Mouse (Mus musculus) megakaryocyte-erythroid progenitor cell, adult 5-6 weeks (primary cell): ENCODE measurements at regions not wholly inside any gene's neighbourhood (a gene's known extent, or its start where the extent isn't known, plus 50 kb on each side); places are given as distances from the start of the nearest gene placed in this dataset.
"Not testable (repeated sequence)": the region's sequence is repeated elsewhere in the genome, so short reads cannot be mapped to it uniquely, and the experiment has no call there.

Experiments used
- ATAC-seq: replicated peaks from 2 replicates; pipeline ENCODE4 v1.8.0; 2016; ENCODE audit warnings: mild to moderate bottlenecking, inconsistent platforms; ENCODE audit not compliant: severe bottlenecking, poor library complexity, low FRiP score, low TSS enrichment

DNA sequence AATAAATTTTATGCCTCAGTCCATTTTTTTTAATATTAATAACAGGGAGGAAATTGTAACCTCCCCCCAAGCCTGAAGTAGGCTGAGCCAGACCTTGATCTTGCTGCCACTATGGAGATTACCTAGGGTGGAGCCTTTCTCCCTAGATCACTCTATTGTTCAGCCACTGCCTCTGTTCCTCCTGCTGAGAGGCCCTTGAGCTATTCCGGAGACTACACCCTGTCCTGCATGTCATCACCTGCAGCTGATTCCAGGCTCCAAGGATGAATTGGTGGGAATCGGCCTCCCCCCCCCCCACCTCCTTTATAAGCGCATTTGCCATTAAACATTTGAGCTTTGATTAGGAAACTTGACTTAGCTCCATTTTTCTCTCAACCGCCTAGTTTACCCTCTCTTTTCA is 68.3 kb upstream of the Dnajc1 start:
- no peak for ATAC-seq

GRCm38 (mm10) chr2:18460281-18460680 is 67.7 kb upstream of the Dnajc1 start:
- ATAC-seq, result not testable (repeated sequence)

DNA sequence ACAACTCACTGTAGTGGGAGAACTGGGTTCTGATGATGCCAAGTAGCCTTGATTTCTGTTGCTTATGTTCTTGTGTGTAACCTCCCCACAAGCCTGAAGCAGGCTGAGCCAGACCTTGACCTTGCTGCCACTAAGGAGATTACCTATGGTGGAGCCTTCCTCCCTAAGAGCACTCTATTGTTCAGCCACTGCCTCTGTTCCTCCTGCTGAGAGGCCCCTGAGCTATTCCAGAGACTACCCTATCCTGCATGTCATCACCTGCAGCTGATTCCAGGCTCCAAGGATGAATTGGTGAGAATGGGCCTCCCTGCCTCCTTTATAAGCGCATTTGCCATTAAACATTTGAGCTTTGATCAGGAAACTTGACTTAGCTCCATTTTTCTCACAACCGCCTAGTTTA is 60.8 kb upstream of the Dnajc1 start:
- ATAC-seq, result not testable (repeated sequence)

- no peak for ATAC-seq
Measured at GRCm38 (mm10) chr2:18445809-18446208, 53.2 kb upstream of the Dnajc1 start.
